Mouse (Mus musculus) small intestine, adult 2 months (tissue): ENCODE measurements around the gene Fmo3.

Experiments
- CTCF ChIP-seq: fragments of 200-500 bp; IDR thresholded peaks from 2 replicates; pipeline ENCODE4 v1.5.1; 2012; ENCODE audit warnings: low read depth, mild to moderate bottlenecking, control low read depth, inconsistent platforms, low read length, moderate library complexity, mixed read lengths; ENCODE audit not compliant: insufficient replicate concordance, insufficient read length; ENCODE audit errors: extremely low read depth
- POLR2A ChIP-seq: fragments of 200-500 bp; IDR thresholded peaks from 2 replicates; pipeline ENCODE4 v1.6.1; 2012; ENCODE audit warnings: low read depth, mild to moderate bottlenecking, control low read depth, inconsistent platforms, low read length, moderate library complexity

DNA sequence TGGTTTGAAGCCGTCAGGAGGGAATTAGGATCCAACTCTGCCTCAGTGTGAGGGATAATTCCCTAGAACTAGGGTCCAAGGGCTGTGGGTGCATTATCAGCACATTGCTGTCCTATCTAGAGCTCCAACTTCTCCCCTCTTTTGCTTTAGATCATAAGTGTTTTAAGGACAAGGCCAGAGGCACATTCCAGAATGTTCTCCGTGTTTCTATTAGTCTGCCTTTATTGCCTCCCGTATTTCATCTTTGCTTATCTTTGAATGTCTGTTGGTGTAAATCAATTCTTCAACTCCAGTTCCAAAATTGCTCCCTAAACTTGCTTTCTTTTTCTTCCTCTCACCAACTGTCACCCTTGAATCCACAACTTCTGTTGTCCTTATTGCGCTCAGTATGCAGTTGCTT lies 51.9 kb downstream of the Fmo3 start:
- TF ChIP-seq POLR2A (no peak), CTCF (no peak)
